Mouse (Mus musculus) embryonic fibroblast, embryonic 13.5 days (primary cell): ENCODE measurements around the gene Hbq1b.

Experiments
- CTCF ChIP-seq: IDR thresholded peaks from 2 replicates; pipeline ENCODE4 v1.5.1; 2011; ENCODE audit warnings: mild to moderate bottlenecking, control low read depth, low read length, moderate library complexity, borderline replicate concordance; ENCODE audit not compliant: insufficient read depth
- POLR2A ChIP-seq: IDR thresholded peaks from 2 replicates; pipeline ENCODE4 v1.6.1; 2011; ENCODE audit warnings: low read depth, mild to moderate bottlenecking, control low read depth, low read length, moderate library complexity

DNA sequence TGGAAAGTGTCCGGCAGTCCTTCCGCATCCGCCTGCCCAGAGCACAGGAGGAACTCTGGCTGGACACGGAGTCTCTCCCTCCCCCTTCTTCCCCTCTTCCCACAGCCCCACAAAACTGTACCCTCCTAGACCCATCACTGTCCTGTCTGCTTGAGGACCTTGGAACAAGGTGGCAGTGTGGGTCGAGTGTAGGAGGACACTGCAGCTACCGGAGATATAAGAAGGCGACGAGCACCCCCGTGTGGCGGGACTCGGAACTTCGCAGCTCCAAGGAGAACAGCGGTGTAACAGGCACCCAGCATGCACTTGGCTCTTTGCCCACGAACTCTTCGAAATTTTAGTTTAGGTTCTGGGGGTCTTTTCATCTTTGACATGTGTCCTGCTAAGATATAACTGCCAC lies 37.8 kb downstream of the Hbq1b start:
- TF ChIP-seq CTCF (peak; percentile 75), POLR2A (no peak)
